Mouse (Mus musculus): ENCODE results near the gene Set. TPM values are rescaled to one million over a fixed set of nuclear protein-coding genes. Genes with fewer than 3 reads are reported as not detected.

Set gene
- polyA plus RNA-seq, 1 experiment, result 159 TPM

DNA sequence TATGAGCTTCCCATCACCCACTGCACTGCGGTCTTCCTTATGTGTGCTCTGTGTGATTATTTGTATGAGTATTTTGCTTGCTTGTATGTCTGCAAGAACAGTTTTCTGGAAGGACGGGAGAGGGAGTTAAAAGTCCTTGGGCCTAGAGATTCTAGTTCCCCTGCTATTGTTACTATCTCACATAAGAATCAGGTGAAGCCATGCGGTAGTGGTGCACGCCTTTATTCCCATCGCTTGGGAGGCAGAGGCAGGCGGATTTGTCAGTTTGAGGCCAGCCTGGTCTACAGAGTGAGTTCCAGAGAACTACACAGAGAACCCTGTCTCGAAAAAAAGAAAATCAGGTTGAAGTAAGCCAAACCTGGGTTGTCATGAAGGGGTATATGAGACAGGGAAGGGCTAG is 15.7 kb downstream of the Set start:
- Histone ChIP-seq H3K4me1 (ENCODE audit: control insufficient read depth, insufficient read depth, low read length) (peaks cover 3% of the 10 kb centered on the region; the same call in 1 of the 2 replicates), H3K27ac (ENCODE audit: insufficient read depth, low read length) (no peak overlapping the region), H3K27me3 (ENCODE audit: control insufficient read depth, insufficient read depth, low read length) (no peaks in the 10 kb centered on the region), H3K4me3 (replicated peaks; ENCODE audit: insufficient read depth, low read depth, low read length) (no peak overlapping the region)
- no peak for DNase-seq
- 74% methylated on average over 7 of the region's 7 CpGs for WGBS
- TF ChIP-seq POLR2A (IDR thresholded peaks at IDR 0.05; ENCODE audit: borderline replicate concordance, insufficient read depth, low read length) (no peak), CTCF (IDR thresholded peaks at IDR 0.05; ENCODE audit: borderline replicate concordance, insufficient read depth, low read depth, low read length) (no peak)

- Histone ChIP-seq H3K27me3 (ENCODE audit: control insufficient read depth, insufficient read depth, low read length) (no peaks in the 10 kb centered on the region), H3K27ac (ENCODE audit: insufficient read depth, low read length) (no peak overlapping the region), H3K4me1 (ENCODE audit: control insufficient read depth, insufficient read depth, low read length) (peaks cover 3% of the 10 kb centered on the region; the same call in 1 of the 2 replicates), H3K4me3 (replicated peaks; ENCODE audit: insufficient read depth, low read depth, low read length) (no peak overlapping the region)
- no peak for DNase-seq
- no peak for TF ChIP-seq POLR2A (IDR thresholded peaks at IDR 0.05; ENCODE audit: borderline replicate concordance, insufficient read depth, low read length)
- TF ChIP-seq CTCF (IDR thresholded peaks at IDR 0.05; ENCODE audit: borderline replicate concordance, insufficient read depth, low read depth, low read length), result no peak
- 66% methylated on average over 3 of the region's 3 CpGs for WGBS
Measured at GRCm38 (mm10) chr2:30073285-30073684, 16.1 kb downstream of the Set start.

- Histone ChIP-seq H3K27ac (ENCODE audit: insufficient read depth, low read length) (no peak overlapping the region), H3K27me3 (ENCODE audit: control insufficient read depth, insufficient read depth, low read length) (no peaks in the 10 kb centered on the region), H3K4me1 (ENCODE audit: control insufficient read depth, insufficient read depth, low read length) (peaks cover 3% of the 10 kb centered on the region; the same call in 1 of the 2 replicates), H3K4me3 (replicated peaks; ENCODE audit: insufficient read depth, low read depth, low read length) (no peak overlapping the region)
- DNase-seq, result no peak
- WGBS, result 90% methylated on average over 3 of the region's 3 CpGs
- TF ChIP-seq CTCF (IDR thresholded peaks at IDR 0.05; ENCODE audit: borderline replicate concordance, insufficient read depth, low read depth, low read length) (no peak), POLR2A (IDR thresholded peaks at IDR 0.05; ENCODE audit: borderline replicate concordance, insufficient read depth, low read length) (no peak)
Measured at GRCm38 (mm10) chr2:30075625-30076024, 18.4 kb downstream of the Set start.

- Histone ChIP-seq H3K27ac (ENCODE audit: insufficient read depth, low read length) (no peak overlapping the region), H3K4me3 (replicated peaks; ENCODE audit: insufficient read depth, low read depth, low read length) (no peak overlapping the region), H3K4me1 (ENCODE audit: control insufficient read depth, insufficient read depth, low read length) (peaks cover 3% of the 10 kb centered on the region; the same call in 1 of the 2 replicates), H3K27me3 (ENCODE audit: control insufficient read depth, insufficient read depth, low read length) (no peaks in the 10 kb centered on the region)
- WGBS, result 88% methylated on average over 9 of the region's 9 CpGs
- no peak for DNase-seq
- no peak for TF ChIP-seq POLR2A (IDR thresholded peaks at IDR 0.05; ENCODE audit: borderline replicate concordance, insufficient read depth, low read length)
- no peak for TF ChIP-seq CTCF (IDR thresholded peaks at IDR 0.05; ENCODE audit: borderline replicate concordance, insufficient read depth, low read depth, low read length)
Measured at GRCm38 (mm10) chr2:30076439-30076838, 19.3 kb downstream of the Set start.

DNA sequence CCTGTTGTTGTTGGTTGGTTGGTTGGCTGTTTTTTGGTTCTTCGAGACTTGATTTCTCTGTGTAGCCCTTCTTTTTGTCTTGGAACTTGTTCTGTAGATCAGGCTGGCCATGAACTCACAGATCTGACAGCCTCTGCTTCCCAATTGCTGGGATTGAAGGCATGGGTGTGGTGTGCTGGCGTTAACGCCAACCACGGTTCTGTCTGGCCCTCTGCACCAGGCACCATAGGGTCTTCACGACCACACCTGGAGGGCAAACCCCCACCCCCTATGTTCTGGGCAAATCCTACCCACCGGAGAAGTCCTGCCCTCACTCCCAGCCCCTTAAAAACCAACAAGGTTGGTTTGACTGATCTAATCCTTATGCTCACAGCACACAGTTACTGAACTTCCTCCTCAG is 19.8 kb downstream of the Set start:
- no peak for DNase-seq
- 69% methylated on average over 6 of the region's 6 CpGs for WGBS
- no peak for TF ChIP-seq CTCF (IDR thresholded peaks at IDR 0.05; ENCODE audit: borderline replicate concordance, insufficient read depth, low read depth, low read length)
- no peak for TF ChIP-seq POLR2A (IDR thresholded peaks at IDR 0.05; ENCODE audit: borderline replicate concordance, insufficient read depth, low read length)
- no peaks in the 10 kb centered on the region for H3K27me3 ChIP-seq (ENCODE audit: control insufficient read depth, insufficient read depth, low read length)
- H3K27ac ChIP-seq (ENCODE audit: insufficient read depth, low read length), result no peak overlapping the region
- H3K4me1 ChIP-seq (ENCODE audit: control insufficient read depth, insufficient read depth, low read length), result peaks cover 3% of the 10 kb centered on the region; the same call in 1 of the 2 replicates
- H3K4me3 ChIP-seq (replicated peaks; ENCODE audit: insufficient read depth, low read depth, low read length), result no peak overlapping the region

- peaks cover 7% of the 10 kb centered on the region for H3K4me1 ChIP-seq (ENCODE audit: control insufficient read depth, insufficient read depth, low read length)
- TF ChIP-seq CTCF (IDR thresholded peaks at IDR 0.05; ENCODE audit: borderline replicate concordance, insufficient read depth, low read depth, low read length) (peak; percentile 89), POLR2A (IDR thresholded peaks at IDR 0.05; ENCODE audit: borderline replicate concordance, insufficient read depth, low read length) (no peak)
- H3K27me3 ChIP-seq (ENCODE audit: control insufficient read depth, insufficient read depth, low read length), result no peaks in the 10 kb centered on the region
- 2% methylated on average over 53 of the region's 53 CpGs for WGBS
- peak within 1 kb of the TSS; percentile 41 for H3K4me3 ChIP-seq (replicated peaks; ENCODE audit: insufficient read depth, low read depth, low read length)
- peak; percentile 72 to 81 for DNase-seq
- H3K27ac ChIP-seq (ENCODE audit: insufficient read depth, low read length), result no peak within 1 kb of the TSS
Measured at GRCm38 (mm10) chr2:30077502-30078348, 20.5 kb downstream of the Set start, which contains the start of gene Pkn3. TSS of gene Pkn3 (plus strand) at chr2:30077684.

GRCm38 (mm10) chr2:30078349-30078712 is 21.2 kb downstream of the Set start:
- H3K27me3 ChIP-seq (ENCODE audit: control insufficient read depth, insufficient read depth, low read length), result no peaks in the 10 kb centered on the region
- DNase-seq, result no peak
- no peak overlapping the region for H3K27ac ChIP-seq (ENCODE audit: insufficient read depth, low read length)
- WGBS, result 55% methylated on average over 10 of the region's 10 CpGs
- no peak overlapping the region for H3K4me3 ChIP-seq (replicated peaks; ENCODE audit: insufficient read depth, low read depth, low read length)
- H3K4me1 ChIP-seq (ENCODE audit: control insufficient read depth, insufficient read depth, low read length), result peaks cover 10% of the 10 kb centered on the region
- TF ChIP-seq POLR2A (IDR thresholded peaks at IDR 0.05; ENCODE audit: borderline replicate concordance, insufficient read depth, low read length) (no peak), CTCF (IDR thresholded peaks at IDR 0.05; ENCODE audit: borderline replicate concordance, insufficient read depth, low read depth, low read length) (no peak)

- TF ChIP-seq POLR2A (IDR thresholded peaks at IDR 0.05; ENCODE audit: borderline replicate concordance, insufficient read depth, low read length) (no peak), CTCF (IDR thresholded peaks at IDR 0.05; ENCODE audit: borderline replicate concordance, insufficient read depth, low read depth, low read length) (no peak)
- no peak for DNase-seq
- H3K4me1 ChIP-seq (ENCODE audit: control insufficient read depth, insufficient read depth, low read length), result peaks cover 10% of the 10 kb centered on the region
- no peak overlapping the region for H3K4me3 ChIP-seq (replicated peaks; ENCODE audit: insufficient read depth, low read depth, low read length)
- 88% methylated on average over 4 of the region's 4 CpGs for WGBS
- no peak overlapping the region for H3K27ac ChIP-seq (ENCODE audit: insufficient read depth, low read length)
- H3K27me3 ChIP-seq (ENCODE audit: control insufficient read depth, insufficient read depth, low read length), result no peaks in the 10 kb centered on the region
Measured at GRCm38 (mm10) chr2:30078760-30079159, 21.6 kb downstream of the Set start.
